Comparison of ENCODE assay signal across 8 mouse cellular contexts in the genomic region with DNA sequence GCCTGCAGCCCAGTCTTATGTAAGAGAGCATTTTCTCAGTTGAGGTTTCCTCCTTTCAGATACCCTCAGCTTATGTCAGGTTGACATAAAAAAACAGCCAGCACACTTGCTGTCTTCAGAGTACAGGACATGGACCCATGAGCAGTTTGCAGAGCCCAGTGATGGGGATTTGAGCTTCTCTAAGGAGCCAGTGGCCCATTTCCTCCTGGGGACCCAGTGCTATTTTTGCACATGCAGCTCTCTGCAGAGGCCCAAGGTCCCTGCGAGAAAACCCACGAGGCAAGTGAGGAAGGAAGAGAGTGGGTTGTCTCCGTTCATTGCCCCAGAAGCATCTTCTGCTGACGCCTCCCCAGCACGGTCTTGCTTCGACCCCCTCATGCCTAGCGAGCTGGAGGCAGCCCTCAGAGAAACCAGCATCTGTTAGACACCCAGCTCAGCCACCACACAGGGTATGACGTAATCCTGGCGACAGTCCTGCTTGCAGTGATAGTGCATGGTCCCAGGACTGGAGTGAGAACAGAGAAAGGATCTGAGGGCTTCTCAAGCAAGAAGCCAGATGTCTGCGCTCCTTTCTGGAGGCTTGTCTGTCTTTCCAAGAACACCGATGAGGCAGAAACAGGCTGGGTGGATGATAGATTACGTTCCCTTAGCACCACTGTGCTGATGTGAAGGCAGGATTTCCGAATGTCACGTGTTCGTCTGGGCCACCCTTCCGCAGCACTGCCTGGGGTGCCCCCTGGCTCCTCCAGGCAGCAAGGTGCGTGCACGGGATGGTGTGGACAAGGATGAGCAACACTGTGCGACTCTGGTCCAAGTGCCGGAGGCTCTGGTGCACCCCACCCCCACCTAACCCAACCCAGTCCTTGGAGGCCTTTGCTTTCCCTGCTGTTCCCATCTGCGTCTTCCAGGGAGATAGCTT. TPM values are rescaled to one million over a fixed set of nuclear protein-coding genes. Genes with fewer than 3 reads are reported as not detected.
DNase-seq lines count a peak whose midpoint lies in the region; ATAC-seq lines count a peak whose summit lies in the region.

No protein-coding gene starts in this region.

- no peaks in the 10 kb centered on the region for H3K27me3 ChIP-seq in hindbrain, embryonic 10.5 days (ENCODE audit: insufficient read depth, poor library complexity, severe bottlenecking)
- H3K27me3 ChIP-seq in neural tube, embryonic 13.5 days: no peaks in the 10 kb centered on the region

- peak; percentile 68 for ATAC-seq in neural tube, embryonic 13.5 days (ENCODE audit: low read depth)

- peak; percentile 43 for DNase-seq in adrenal gland, adult 2 months
- DNase-seq in adrenal gland, adult 18-20 months (ENCODE audit: low spot score in 2 of 2): no peak
- DNase-seq in cerebellum, adult 18-20 months: peak; percentile 79 to 83
- peak; percentile 63 to 70 for DNase-seq in frontal cortex, postnatal 25 days (ENCODE audit: low spot score in 2 of 2)
- DNase-seq in hindbrain, embryonic 10.5 days (ENCODE audit: low spot score): no peak
- peak; percentile 73 to 80 for DNase-seq in left cerebral cortex, postnatal 10 days (ENCODE audit: extremely low spot score in 1 of 2, low spot score in 2 of 2)
- no peak for DNase-seq in urinary bladder, postnatal 4 days (ENCODE audit: low spot score in 2 of 2)

- intact Hi-C loops in left cerebral cortex, postnatal 10 days (cut with DNase I): no loop called here

- peak overlapping the region; percentile 31 for H3K4me2 ChIP-seq in neural tube, embryonic 13.5 days

- H3K27ac ChIP-seq in hindbrain, embryonic 10.5 days: peak overlapping the region; percentile 79
- H3K27ac ChIP-seq in neural tube, embryonic 13.5 days (replicated peaks): peak overlapping the region; percentile 94

- peak overlapping the region; percentile 59 for H3K9ac ChIP-seq in neural tube, embryonic 13.5 days

- no peak overlapping the region for H3K4me3 ChIP-seq in hindbrain, embryonic 10.5 days
- H3K4me3 ChIP-seq in neural tube, embryonic 13.5 days: no peak overlapping the region

- 63% methylated on average over 21 of the region's 21 CpGs for WGBS in hindbrain, embryonic 10.5 days
- 32% methylated on average over 21 of the region's 21 CpGs for WGBS in neural tube, embryonic 13.5 days

- peaks cover 54% of the 10 kb centered on the region for H3K36me3 ChIP-seq in hindbrain, embryonic 10.5 days
- H3K36me3 ChIP-seq in neural tube, embryonic 13.5 days: peaks cover 30% of the 10 kb centered on the region

- peaks cover 45% of the 10 kb centered on the region for H3K4me1 ChIP-seq in hindbrain, embryonic 10.5 days (replicated peaks)
- peaks cover 47% of the 10 kb centered on the region for H3K4me1 ChIP-seq in neural tube, embryonic 13.5 days (replicated peaks)

- H3K9me3 ChIP-seq in hindbrain, embryonic 10.5 days: no peaks in the 10 kb centered on the region; the same call in 1 of the 2 replicates
- H3K9me3 ChIP-seq in neural tube, embryonic 13.5 days: no peaks in the 10 kb centered on the region; the same call in 1 of the 2 replicates

RNA-seq across cellular contexts. Expression of a gene that starts 24.0 kb away (rescaled TPM):
- 100 to 1,000 TPM in 1 of 2 experiments, 10 to 100 TPM in 1; 98.4 to 110 TPM for total RNA-seq in adrenal gland, adult 2 months (2021)
- 44.5 and 48.8 TPM in 2 replicates for polyA plus RNA-seq in adrenal gland, adult 2 months (2012; rRNA removed)
- 100 to 1,000 TPM; 104 to 106 TPM for total RNA-seq in adrenal gland, adult 18-20 months (2021)
- 36.0 and 57.4 TPM in 2 replicates for polyA plus RNA-seq in hindbrain, embryonic 10.5 days (2016; fragmentation: Nextera tagmentation; extraction: Ambion mirVana)
- 100 to 1,000 TPM; 909 to 940 TPM for total RNA-seq in left cerebral cortex, postnatal 10 days (2021)
- polyA plus RNA-seq in neural tube, embryonic 13.5 days (2015; fragmentation: Nextera tagmentation; extraction: Ambion mirVana): 131 and 142 TPM in 2 replicates

RNA-seq across cellular contexts. Expression of a gene that starts 44.2 kb away (rescaled TPM):
- 10 to 100 TPM; 19.4 to 25.3 TPM for total RNA-seq in adrenal gland, adult 2 months (2021)
- polyA plus RNA-seq in adrenal gland, adult 2 months (2012; rRNA removed): 26.2 and 26.4 TPM in 2 replicates
- total RNA-seq in adrenal gland, adult 18-20 months (2021): 10 to 100 TPM; 16.2 to 25.1 TPM
- polyA plus RNA-seq in hindbrain, embryonic 10.5 days (2016; fragmentation: Nextera tagmentation; extraction: Ambion mirVana): 62.7 and 68.2 TPM in 2 replicates
- 10 to 100 TPM; 65.3 to 73.2 TPM for total RNA-seq in left cerebral cortex, postnatal 10 days (2021)
- 78.3 and 79.0 TPM in 2 replicates for polyA plus RNA-seq in neural tube, embryonic 13.5 days (2015; fragmentation: Nextera tagmentation; extraction: Ambion mirVana)

Comparison
In these comparisons a context has a peak if more than half of its experiments do, and no peak if none do; other contexts are left out.
1. DNase-seq: peak in adrenal gland, adult 2 months (single experiment), cerebellum, adult 18-20 months (2 of 2), frontal cortex, postnatal 25 days (2 of 2) and left cerebral cortex, postnatal 10 days (2 of 2); none in adrenal gland, adult 18-20 months (0 of 2), hindbrain, embryonic 10.5 days (single experiment) and urinary bladder, postnatal 4 days (0 of 2).
2. RNA of a gene that starts 24.0 kb away (total RNA-seq): 909 to 940 TPM in left cerebral cortex, postnatal 10 days; 98.4 to 110 TPM in adrenal gland, adult 2 months and 104 to 106 TPM in adrenal gland, adult 18-20 months; every median in the first group is over 4 times any median in the second.